Mouse (Mus musculus) spleen, adult 2 months (tissue): Measurements from ENCODE around the gene Mthfsd. TPM values are rescaled to one million over a fixed set of nuclear protein-coding genes. Genes with fewer than 3 reads are reported as not detected.

ENCODE experiments used
- DNase-seq, 2 experiments: peaks; one replicate each; pipeline versions ENCODE4 v3.0.0 to v3.0.0-alpha.2; 2012 to 2021; ENCODE audit warnings: low spot score in 2 of 2, low read depth in 1 of 2
- H3K27ac ChIP-seq: fragments of 200-500 bp; 2 replicates; pipeline ENCODE4 v1.5.1; 2012; ENCODE audit warnings: low read length, inconsistent platforms; ENCODE audit not compliant: insufficient read depth
- H3K27me3 ChIP-seq: fragments of 200-500 bp; 2 replicates; pipeline ENCODE4 v1.6.1; 2012; ENCODE audit warnings: mild to moderate bottlenecking, moderate library complexity, low read length, inconsistent platforms; ENCODE audit not compliant: control insufficient read depth, insufficient read depth
- H3K36me3 ChIP-seq: fragments of 200-500 bp; 2 replicates; pipeline ENCODE4 v1.6.1; 2012; ENCODE audit warnings: mild to moderate bottlenecking, low read length, inconsistent platforms; ENCODE audit not compliant: control insufficient read depth, insufficient read depth
- H3K4me1 ChIP-seq: fragments of 200-500 bp; 2 replicates; pipeline ENCODE4 v1.6.1; 2011; ENCODE audit warnings: inconsistent platforms; ENCODE audit not compliant: control insufficient read depth, insufficient read depth, insufficient read length
- H3K4me3 ChIP-seq: fragments of 200-500 bp; 2 replicates; pipeline ENCODE4 v1.5.1; 2011; ENCODE audit warnings: mild to moderate bottlenecking, inconsistent platforms; ENCODE audit not compliant: insufficient read depth, insufficient read length; ENCODE audit errors: extremely low read depth
- CTCF ChIP-seq: fragments of 200-500 bp; IDR thresholded peaks from 2 replicates; pipeline ENCODE4 v1.5.1; 2011; ENCODE audit warnings: mild to moderate bottlenecking, inconsistent platforms; ENCODE audit not compliant: insufficient read depth, insufficient read length, insufficient replicate concordance; ENCODE audit errors: extremely low read depth
- POLR2A ChIP-seq: fragments of 200-500 bp; IDR thresholded peaks from 2 replicates; pipeline ENCODE4 v1.6.1; 2011; ENCODE audit warnings: low read depth, low read length, inconsistent platforms
- WGBS: fragments of 180-500 bp; shearing (Covaris S2); methylation state at CpG from one replicate; pipeline ENCODE4 v1.1.7; 2018; 5-methylcytosine and 5-hydroxymethylcytosine counted together
- polyA plus RNA-seq: library from polyadenylated mRNA; depleted of rRNA; stranded (reverse); fragments of >200 nt; gene quantifications from 2 replicates; pipeline ENCODE4 v1.2.3, GENCODE M21; 2012

Mthfsd gene
- polyA plus RNA-seq, 1 experiment: 33.6 TPM

DNA sequence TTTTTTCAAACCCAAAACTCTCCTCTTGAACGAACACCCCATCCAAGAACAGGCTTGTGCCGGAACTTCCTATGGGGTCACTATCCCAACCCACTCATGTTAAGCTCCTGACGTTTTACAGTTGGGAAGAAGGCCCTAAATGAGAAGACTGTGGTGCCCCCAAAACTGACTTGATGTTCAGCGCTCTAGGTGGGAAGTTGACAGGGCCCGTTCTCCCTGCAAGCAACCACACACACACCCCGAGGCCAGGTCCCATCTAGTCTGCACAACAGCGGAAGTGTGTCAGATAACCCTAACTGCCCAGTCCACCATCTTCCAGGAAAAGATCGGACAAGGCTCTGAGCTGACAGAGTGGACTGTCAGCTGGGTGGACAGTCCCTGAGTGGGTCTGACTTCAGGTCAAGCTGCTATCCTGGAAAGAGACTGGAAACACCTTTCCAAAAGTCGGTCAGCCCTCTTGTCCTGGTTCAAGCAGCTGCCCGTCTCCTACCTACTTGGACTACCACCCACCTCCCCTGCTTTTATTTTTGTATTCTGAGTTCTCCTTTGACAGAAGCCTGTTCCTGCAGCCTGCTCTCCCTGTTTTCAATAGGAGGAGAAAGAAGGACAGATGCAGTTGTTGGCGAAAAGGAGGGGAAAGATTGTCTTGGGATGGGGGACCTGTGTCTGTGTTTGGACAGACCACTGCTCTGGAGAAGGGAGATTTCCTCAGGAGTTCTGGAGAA is 35.6 kb downstream of the Mthfsd start:
- H3K36me3 ChIP-seq: no peaks in the 10 kb centered on the region
- no peak overlapping the region for H3K4me3 ChIP-seq
- TF ChIP-seq POLR2A: no peak
- no peak for TF ChIP-seq CTCF
- peaks cover 30% of the 10 kb centered on the region for H3K27me3 ChIP-seq
- DNase-seq: no peak
- WGBS: 33% methylated on average over 11 of the region's 11 CpGs
- no peaks in the 10 kb centered on the region for H3K4me1 ChIP-seq
- no peak overlapping the region for H3K27ac ChIP-seq

DNA sequence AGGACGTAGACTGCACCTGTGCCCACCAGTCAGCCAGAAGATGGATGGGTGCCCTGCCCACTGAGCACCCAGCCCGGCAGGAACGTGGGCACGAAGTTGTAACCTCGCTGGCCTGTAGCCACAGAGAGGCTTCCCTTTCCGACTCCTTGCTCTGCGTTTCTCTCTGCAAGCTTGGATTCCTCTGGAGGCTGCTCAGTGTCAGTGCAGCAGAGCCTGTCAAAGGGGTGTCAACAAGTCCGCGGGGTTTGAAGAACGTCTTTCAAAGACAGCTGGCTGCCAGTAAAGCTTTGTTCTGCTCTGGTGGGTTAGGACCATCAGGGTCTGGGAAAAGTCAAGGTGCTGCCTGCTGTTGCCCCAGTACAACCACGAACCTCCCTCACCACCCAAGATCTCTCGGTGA is 36.7 kb downstream of the Mthfsd start:
- H3K4me1 ChIP-seq: no peaks in the 10 kb centered on the region
- TF ChIP-seq CTCF (no peak), POLR2A (no peak)
- 5% methylated on average over 12 of the region's 12 CpGs for WGBS
- no peaks in the 10 kb centered on the region for H3K36me3 ChIP-seq
- H3K27me3 ChIP-seq: peaks cover 30% of the 10 kb centered on the region
- no peak overlapping the region for H3K27ac ChIP-seq
- no peak for DNase-seq
- H3K4me3 ChIP-seq: no peak overlapping the region

- Histone ChIP-seq H3K27ac (no peak overlapping the region), H3K27me3 (no peaks in the 10 kb centered on the region), H3K4me1 (no peaks in the 10 kb centered on the region), H3K4me3 (no peak overlapping the region), H3K36me3 (no peaks in the 10 kb centered on the region)
- WGBS: 76% methylated on average over 13 of the region's 13 CpGs
- no peak for DNase-seq
- TF ChIP-seq CTCF: no peak
- no peak for TF ChIP-seq POLR2A
Measured at GRCm38 (mm10) chr8:121063649-121064048, 44.5 kb downstream of the Mthfsd start.

DNA sequence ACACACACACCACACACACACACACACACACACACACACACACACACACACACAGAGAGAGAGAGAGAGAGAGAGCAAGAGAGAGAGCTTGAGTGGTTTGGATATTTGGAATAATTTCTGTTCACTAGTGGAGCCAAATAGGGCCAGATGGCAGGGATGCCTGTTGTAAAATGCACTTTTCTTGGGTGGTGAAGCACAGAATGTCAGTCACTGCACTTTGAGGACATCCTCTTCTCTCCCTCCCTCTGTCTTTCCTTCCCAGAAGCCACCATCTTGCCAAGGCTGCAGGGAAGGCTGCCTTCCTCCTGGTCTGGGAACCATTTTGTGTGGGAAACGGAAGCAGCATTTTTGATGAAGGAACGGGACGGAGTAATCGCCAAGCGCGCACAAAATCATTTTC is 45.7 kb downstream of the Mthfsd start:
- no peak for TF ChIP-seq CTCF
- TF ChIP-seq POLR2A: no peak
- Histone ChIP-seq H3K4me1 (no peaks in the 10 kb centered on the region), H3K4me3 (no peak overlapping the region), H3K36me3 (no peaks in the 10 kb centered on the region), H3K27me3 (no peaks in the 10 kb centered on the region), H3K27ac (no peak overlapping the region)
- no peak for DNase-seq
- 96% methylated on average over 6 of the region's 6 CpGs for WGBS

DNA sequence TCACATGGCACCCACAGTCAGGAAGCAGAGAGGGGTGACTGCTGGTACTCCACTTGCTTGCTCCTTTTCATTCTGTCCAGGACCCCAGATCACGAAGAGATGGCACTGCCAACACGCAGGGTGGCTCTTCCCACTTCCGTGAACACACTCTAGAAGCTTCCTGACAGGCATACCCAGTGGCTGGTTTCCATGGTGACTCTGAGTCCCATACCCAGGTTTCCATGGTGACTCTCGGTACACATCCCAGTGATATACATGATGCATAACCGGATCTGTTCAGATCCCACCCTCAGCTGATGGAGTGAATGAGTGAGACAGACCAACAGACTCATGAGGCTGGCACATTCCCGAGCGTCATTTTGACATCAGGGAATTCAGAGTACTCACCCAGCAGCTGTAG is 49.1 kb downstream of the Mthfsd start:
- H3K4me1 ChIP-seq: no peaks in the 10 kb centered on the region
- no peak overlapping the region for H3K4me3 ChIP-seq
- no peak for DNase-seq
- H3K27ac ChIP-seq: no peak overlapping the region
- H3K36me3 ChIP-seq: no peaks in the 10 kb centered on the region
- 89% methylated on average over 7 of the region's 7 CpGs for WGBS
- TF ChIP-seq POLR2A (no peak), CTCF (no peak)
- H3K27me3 ChIP-seq: no peaks in the 10 kb centered on the region

GRCm38 (mm10) chr8:121058081-121058480 is 50.1 kb downstream of the Mthfsd start:
- no peak for TF ChIP-seq CTCF
- Histone ChIP-seq H3K36me3 (no peaks in the 10 kb centered on the region), H3K27me3 (no peaks in the 10 kb centered on the region), H3K4me3 (no peak overlapping the region), H3K4me1 (no peaks in the 10 kb centered on the region), H3K27ac (no peak overlapping the region)
- DNase-seq: no peak
- 82% methylated on average over 9 of the region's 9 CpGs for WGBS

DNA sequence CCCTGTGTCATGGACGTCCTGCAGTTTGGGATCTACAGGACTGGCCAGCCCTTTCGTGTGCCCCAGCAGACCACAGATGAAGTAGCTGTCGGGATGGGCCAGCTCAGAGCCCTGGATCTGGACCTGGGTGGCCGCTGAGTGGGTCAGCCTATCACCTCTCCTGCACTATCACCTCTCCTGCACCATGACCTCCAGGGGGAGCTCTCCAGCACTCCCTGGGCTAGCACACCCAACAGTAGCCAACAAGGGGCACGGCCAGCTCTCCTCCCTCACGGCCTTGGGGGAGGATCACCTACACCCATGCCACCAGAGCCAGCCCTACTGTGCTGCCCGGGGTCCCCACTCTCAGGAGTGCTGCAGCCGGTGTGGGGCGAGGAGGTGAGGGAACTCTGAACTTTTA is 60.8 kb downstream of the Mthfsd start:
- TF ChIP-seq CTCF (peak; percentile 9; the same call in 1 of the 2 replicates), POLR2A (no peak)
- WGBS: 79% methylated on average over 9 of the region's 9 CpGs
- no peak for DNase-seq
- Histone ChIP-seq H3K36me3 (no peaks in the 10 kb centered on the region), H3K4me3 (no peak overlapping the region), H3K4me1 (no peaks in the 10 kb centered on the region), H3K27me3 (no peaks in the 10 kb centered on the region), H3K27ac (no peak overlapping the region)
